Mouse (Mus musculus): ENCODE results near the gene March7.

GRCm38 (mm10) chr2:60282625-60283024, 72.9 kb downstream of the March7 start:
- no peak for TF ChIP-seq CTCF (IDR thresholded peaks at IDR 0.05; ENCODE audit: low read depth)
- no peak for TF ChIP-seq EP300 (IDR thresholded peaks at IDR 0.05; ENCODE audit: low read depth)
